Comparison of ENCODE assay signal across 8 mouse cellular contexts in the genomic region with DNA sequence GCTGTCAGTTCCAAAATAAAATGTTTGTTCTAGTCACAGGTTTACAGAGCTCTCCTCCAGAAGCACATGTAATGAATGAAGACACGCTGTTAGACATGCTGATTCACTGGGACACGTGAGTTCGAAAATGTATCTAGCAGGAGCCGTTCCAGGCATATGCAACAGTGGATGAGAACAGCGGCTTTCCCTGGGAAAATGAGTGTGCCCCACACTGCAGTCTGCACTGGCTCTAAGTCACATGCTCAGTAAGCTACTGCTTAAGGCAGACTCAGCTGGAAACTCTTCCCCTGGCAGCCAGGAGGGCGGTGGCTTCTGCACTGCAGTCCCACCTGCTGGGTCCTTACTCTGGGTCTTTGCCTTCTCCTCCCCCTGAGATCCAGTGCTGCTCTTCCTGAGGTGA.
A peak's percentile ranks its signal among the peaks of the same experiment; 100 is the strongest.
DNase-seq lines count a peak whose midpoint lies in the region; ATAC-seq lines count a peak whose summit lies in the region.

No protein-coding gene starts in this region.

- no peak overlapping the region for H3K4me2 ChIP-seq in heart, embryonic 14.5 days (ENCODE audit: low read length)
- no peak overlapping the region for H3K4me2 ChIP-seq in forebrain, embryonic 15.5 days (replicated peaks)
- H3K4me2 ChIP-seq in kidney, embryonic 15.5 days = no peak overlapping the region

- H3K4me1 ChIP-seq in heart, embryonic 14.5 days (ENCODE audit: control insufficient read depth in 2 of 2, insufficient read depth in 2 of 2, low read length in 2 of 2) = peaks cover 11 to 20% of the 10 kb centered on the region in 2 experiments
- H3K4me1 ChIP-seq in forebrain, embryonic 15.5 days = peaks cover 54% of the 10 kb centered on the region
- H3K4me1 ChIP-seq in limb, embryonic 10.5 days = peaks cover 52% of the 10 kb centered on the region
- peaks cover 40% of the 10 kb centered on the region for H3K4me1 ChIP-seq in kidney, embryonic 15.5 days

- H3K9ac ChIP-seq in heart, embryonic 14.5 days (ENCODE audit: low read length) = no peak overlapping the region
- H3K9ac ChIP-seq in forebrain, embryonic 15.5 days (replicated peaks) = no peak overlapping the region
- H3K9ac ChIP-seq in kidney, embryonic 15.5 days = no peak overlapping the region

- intact Hi-C loops in heart, postnatal 14 days (cut with DNase I) = loop anchor here (1.0 to 10.0 kb wide), 5 partner anchors 169 to 394 kb away; no protein-coding TSS in a partner anchor

- 0 out of 2 replicates have a peak, but pooled peaks have one; percentile 43 for ATAC-seq in heart, embryonic 14.5 days (ENCODE audit: insufficient number of reproducible peaks, insufficient read depth, low FRiP score, low read depth)
- ATAC-seq in forebrain, embryonic 15.5 days (replicated peaks) = peak; percentile 38; the same call in 1 of the 2 replicates
- no peak; the same call in 1 of the 2 replicates for ATAC-seq in kidney, embryonic 15.5 days (replicated peaks; ENCODE audit: low FRiP score)

- no peaks in the 10 kb centered on the region for H3K27me3 ChIP-seq in heart, embryonic 14.5 days (ENCODE audit: control insufficient read depth, insufficient read depth, low read length)
- H3K27me3 ChIP-seq in forebrain, embryonic 15.5 days = no peaks in the 10 kb centered on the region
- H3K27me3 ChIP-seq in limb, embryonic 10.5 days (ENCODE audit: low read depth, poor library complexity, severe bottlenecking) = no peaks in the 10 kb centered on the region
- no peaks in the 10 kb centered on the region for H3K27me3 ChIP-seq in kidney, embryonic 15.5 days

- 39% methylated on average over 6 of the region's 6 CpGs for WGBS in heart, embryonic 14.5 days
- WGBS in forebrain, embryonic 15.5 days = 16% methylated on average over 6 of the region's 6 CpGs
- WGBS in limb, embryonic 10.5 days = 50% methylated on average over 6 of the region's 6 CpGs
- 60% methylated on average over 6 of the region's 6 CpGs for WGBS in kidney, embryonic 15.5 days

- no peaks in the 10 kb centered on the region for H3K36me3 ChIP-seq in heart, embryonic 14.5 days (ENCODE audit: control insufficient read depth, insufficient read depth, low read length)
- no peaks in the 10 kb centered on the region for H3K36me3 ChIP-seq in forebrain, embryonic 15.5 days
- peaks cover 15% of the 10 kb centered on the region for H3K36me3 ChIP-seq in limb, embryonic 10.5 days
- H3K36me3 ChIP-seq in kidney, embryonic 15.5 days = no peaks in the 10 kb centered on the region

- H3K9me3 ChIP-seq in heart, embryonic 14.5 days (ENCODE audit: control insufficient read depth, low read length) = no peaks in the 10 kb centered on the region
- H3K9me3 ChIP-seq in forebrain, embryonic 15.5 days = no peaks in the 10 kb centered on the region
- H3K9me3 ChIP-seq in limb, embryonic 10.5 days (replicated peaks) = no peaks in the 10 kb centered on the region
- H3K9me3 ChIP-seq in kidney, embryonic 15.5 days (replicated peaks) = no peaks in the 10 kb centered on the region

- no peak overlapping the region for H3K27ac ChIP-seq in heart, embryonic 14.5 days (replicated peaks in 1 of 2; ENCODE audit: control insufficient read depth in 1 of 2, insufficient read depth in 1 of 2, low read depth in 2 of 2, low read length in 2 of 2)
- no peak overlapping the region; the same call in 1 of the 2 replicates for H3K27ac ChIP-seq in forebrain, embryonic 15.5 days (replicated peaks)
- no peak overlapping the region for H3K27ac ChIP-seq in limb, embryonic 10.5 days
- H3K27ac ChIP-seq in kidney, embryonic 15.5 days = no peak overlapping the region

- H3K4me3 ChIP-seq in heart, embryonic 14.5 days (ENCODE audit: control insufficient read depth in 1 of 2, insufficient read depth in 1 of 2, low read depth in 1 of 2, low read length in 2 of 2) = no peak overlapping the region
- H3K4me3 ChIP-seq in forebrain, embryonic 15.5 days = no peak overlapping the region
- no peak overlapping the region for H3K4me3 ChIP-seq in limb, embryonic 10.5 days
- H3K4me3 ChIP-seq in kidney, embryonic 15.5 days (replicated peaks) = no peak overlapping the region

- no peak for DNase-seq in heart, postnatal 14 days
- DNase-seq in Muller cell, postnatal 12 days (ENCODE audit: inconsistent ontology term) = peak; percentile 65
- peak; percentile 34 for DNase-seq in limb, embryonic 10.5 days (ENCODE audit: low spot score)
- no peak for DNase-seq in cerebellum, postnatal 25 days
- DNase-seq in cerebellum, adult 9-10 months = no peak

Comparison
In these comparisons a context has a peak if more than half of its experiments do, and no peak if none do; other contexts are left out.
1. DNase-seq: peak in Muller cell, postnatal 12 days (single experiment) and limb, embryonic 10.5 days (single experiment); none in heart, postnatal 14 days (0 of 2), cerebellum, postnatal 25 days (0 of 2) and cerebellum, adult 9-10 months (single experiment).